Mouse (Mus musculus) embryonic facial prominence, embryonic 14.5 days (tissue): ENCODE measurements around the gene Fkbp5. TPM values are rescaled to one million over a fixed set of nuclear protein-coding genes. Genes with fewer than 3 reads are reported as not detected.
A peak's percentile ranks its signal among the peaks of the same experiment; 100 is the strongest.
"Not testable (repeated sequence)": the region's sequence is repeated elsewhere in the genome, so short reads cannot be mapped to it uniquely, and the experiment has no call there.

Experiments
- ATAC-seq: fragments of 200-750 bp; cut with Nextera tagmentation; 2 replicates; pipeline ENCODE4 v1.8.0; 2017; ENCODE audit warnings: low read depth, moderate number of reproducible peaks, moderate TSS enrichment
- DNase-seq: peaks from one replicate; pipeline ENCODE4 v3.0.0-alpha.2; 2015; ENCODE audit warnings: low spot score
- H3K27ac ChIP-seq: fragments of 300-500 bp; sonication (generic); replicated peaks from 2 replicates; pipeline ENCODE4 v1.5.1; 2014; ENCODE audit warnings: low read depth, mild to moderate bottlenecking, low read length, moderate library complexity
- H3K27me3 ChIP-seq: fragments of 300-500 bp; sonication (generic); replicated peaks from 2 replicates; pipeline ENCODE4 v1.6.1; 2014; ENCODE audit warnings: low read length; ENCODE audit not compliant: control insufficient read depth, insufficient read depth
- H3K36me3 ChIP-seq: fragments of 300-500 bp; sonication (generic); 2 replicates; pipeline ENCODE4 v1.6.1; 2014; ENCODE audit warnings: low read length, mixed read lengths; ENCODE audit not compliant: control insufficient read depth, insufficient read depth
- H3K4me1 ChIP-seq: fragments of 300-500 bp; sonication (generic); 2 replicates; pipeline ENCODE4 v1.6.1; 2014; ENCODE audit warnings: antibody characterized with exemption, low read length; ENCODE audit not compliant: control insufficient read depth, insufficient read depth
- H3K4me2 ChIP-seq: fragments of 300-500 bp; sonication (generic); 2 replicates; pipeline ENCODE4 v1.6.1; 2014; ENCODE audit warnings: low read depth, mild to moderate bottlenecking, low read length, moderate library complexity, mixed read lengths
- H3K4me3 ChIP-seq: fragments of 300-500 bp; sonication (generic); 2 replicates; pipeline ENCODE4 v1.5.1; 2014; ENCODE audit warnings: low read depth, mild to moderate bottlenecking, low read length
- H3K9ac ChIP-seq: fragments of 300-500 bp; sonication (generic); 2 replicates; pipeline ENCODE4 v1.6.1; 2014; ENCODE audit warnings: low read depth, mild to moderate bottlenecking, low read length, moderate library complexity, mixed read lengths
- H3K9me3 ChIP-seq: fragments of 300-500 bp; sonication (generic); 2 replicates; pipeline ENCODE4 v1.6.1; 2016; ENCODE audit warnings: low read length; ENCODE audit not compliant: control insufficient read depth
- WGBS: fragments of 180-500 bp; shearing (Covaris S2); extraction: QIAGEN DNeasy Blood & Tissue Kit; methylation state at CpG from one replicate; pipeline ENCODE4 v1.1.7; 2014; 5-methylcytosine and 5-hydroxymethylcytosine counted together
- polyA plus RNA-seq: library from polyadenylated mRNA; unstranded; fragments of >200 nt; fragmentation: Nextera tagmentation; extraction: Ambion mirVana; gene quantifications from 2 replicates; pipeline ENCODE4 v1.2.1, GENCODE M21; 2014

Gene Fkbp5
- polyA plus RNA-seq, 1 experiment from 2014 or later = 11.7 TPM

GRCm38 (mm10) chr17:28419636-28420035 is 97.7 kb downstream of the Fkbp5 start:
- 58% methylated on average over 6 of the region's 6 CpGs for WGBS
- Histone ChIP-seq H3K9ac (no peak overlapping the region), H3K27me3 (no peaks in the 10 kb centered on the region), H3K4me3 (no peak overlapping the region), H3K9me3 (no peaks in the 10 kb centered on the region), H3K27ac (peak overlapping the region; percentile 61), H3K36me3 (0 out of 2 replicates have a peak, but pooled peaks cover 6% of the 10 kb centered on the region), H3K4me1 (peaks cover 6% of the 10 kb centered on the region), H3K4me2 (no peak overlapping the region)
- no peak for DNase-seq
- ATAC-seq = no peak

GRCm38 (mm10) chr17:28418954-28419353 is 98.4 kb downstream of the Fkbp5 start:
- no peak overlapping the region for H3K4me3 ChIP-seq
- H3K9ac ChIP-seq = no peak overlapping the region
- no peak overlapping the region for H3K27ac ChIP-seq
- H3K9me3 ChIP-seq = no peaks in the 10 kb centered on the region
- 78% methylated on average over 1 of the region's 1 CpGs for WGBS
- ATAC-seq (no peak), DNase-seq (no peak)
- peaks cover 6% of the 10 kb centered on the region for H3K4me1 ChIP-seq
- no peak overlapping the region for H3K4me2 ChIP-seq
- H3K27me3 ChIP-seq = no peaks in the 10 kb centered on the region
- 0 out of 2 replicates have a peak, but pooled peaks cover 6% of the 10 kb centered on the region for H3K36me3 ChIP-seq

GRCm38 (mm10) chr17:28418481-28418880 is 98.8 kb downstream of the Fkbp5 start:
- not testable (repeated sequence) for H3K4me3 ChIP-seq, H3K27me3 ChIP-seq, H3K36me3 ChIP-seq, H3K9ac ChIP-seq, ATAC-seq, H3K4me2 ChIP-seq, H3K9me3 ChIP-seq, H3K27ac ChIP-seq, DNase-seq, H3K4me1 ChIP-seq

- Histone ChIP-seq H3K4me1 (peaks cover 6% of the 10 kb centered on the region), H3K27ac (no peak overlapping the region), H3K4me3 (no peak overlapping the region), H3K27me3 (no peaks in the 10 kb centered on the region), H3K4me2 (no peak overlapping the region), H3K9me3 (no peaks in the 10 kb centered on the region), H3K9ac (no peak overlapping the region), H3K36me3 (0 out of 2 replicates have a peak, but pooled peaks cover 6% of the 10 kb centered on the region)
- ATAC-seq (no peak), DNase-seq (no peak)
- 88% methylated on average over 5 of the region's 5 CpGs for WGBS
These were observed 99.6 kb downstream of the Fkbp5 start for GRCm38 (mm10) chr17:28417771-28418170.

GRCm38 (mm10) chr17:28415271-28415670 is 102.1 kb downstream of the Fkbp5 start:
- H3K27me3 ChIP-seq = no peaks in the 10 kb centered on the region
- ATAC-seq (no peak), DNase-seq (no peak)
- H3K9ac ChIP-seq = no peak overlapping the region
- no peak overlapping the region for H3K4me3 ChIP-seq
- H3K4me1 ChIP-seq = peaks cover under 1% of the 10 kb centered on the region; the same call in 1 of the 2 replicates
- no peak overlapping the region for H3K4me2 ChIP-seq
- no peaks in the 10 kb centered on the region for H3K9me3 ChIP-seq
- H3K27ac ChIP-seq = no peak overlapping the region
- WGBS = 82% methylated on average over 5 of the region's 5 CpGs
- H3K36me3 ChIP-seq = 0 out of 2 replicates have a peak, but pooled peaks cover 6% of the 10 kb centered on the region

- H3K27ac ChIP-seq = no peak overlapping the region
- H3K9me3 ChIP-seq = no peaks in the 10 kb centered on the region
- H3K36me3 ChIP-seq = 0 out of 2 replicates have a peak, but pooled peaks cover 11% of the 10 kb centered on the region
- H3K9ac ChIP-seq = no peak overlapping the region
- WGBS = 71% methylated on average over 10 of the region's 10 CpGs
- no peak overlapping the region for H3K4me3 ChIP-seq
- H3K27me3 ChIP-seq = no peaks in the 10 kb centered on the region
- H3K4me1 ChIP-seq = no peaks in the 10 kb centered on the region
- no peak; the same call in 1 of the 2 replicates for ATAC-seq
- no peak for DNase-seq
- no peak overlapping the region for H3K4me2 ChIP-seq
These were observed 105.9 kb downstream of the Fkbp5 start for GRCm38 (mm10) chr17:28411381-28411960.

- 80% methylated on average over 4 of the region's 4 CpGs for WGBS
- H3K27me3 ChIP-seq = no peaks in the 10 kb centered on the region
- no peak overlapping the region for H3K27ac ChIP-seq
- H3K4me3 ChIP-seq = no peak overlapping the region
- H3K9ac ChIP-seq = no peak overlapping the region
- H3K4me1 ChIP-seq = no peaks in the 10 kb centered on the region
- no peaks in the 10 kb centered on the region for H3K9me3 ChIP-seq
- peaks cover 17% of the 10 kb centered on the region; the same call in 1 of the 2 replicates for H3K36me3 ChIP-seq
- ATAC-seq (no peak), DNase-seq (no peak)
- no peak overlapping the region for H3K4me2 ChIP-seq
These were observed 106.6 kb downstream of the Fkbp5 start for GRCm38 (mm10) chr17:28410731-28411130.

- no peaks in the 10 kb centered on the region for H3K4me1 ChIP-seq
- no peak overlapping the region for H3K9ac ChIP-seq
- peaks cover 17% of the 10 kb centered on the region; the same call in 1 of the 2 replicates for H3K36me3 ChIP-seq
- no peak overlapping the region for H3K27ac ChIP-seq
- DNase-seq (no peak), ATAC-seq (no peak)
- H3K27me3 ChIP-seq = no peaks in the 10 kb centered on the region
- no peak overlapping the region for H3K4me3 ChIP-seq
- WGBS = 65% methylated on average over 5 of the region's 5 CpGs
- H3K9me3 ChIP-seq = 0 out of 2 replicates have a peak, but pooled peaks cover 3% of the 10 kb centered on the region
- H3K4me2 ChIP-seq = no peak overlapping the region
These were observed 108.9 kb downstream of the Fkbp5 start for GRCm38 (mm10) chr17:28408251-28408918.
